Mouse (Mus musculus) E14TG2a.4 (cell line): ENCODE results near the gene 4931428L18Rik.

Experiments
- CTCF ChIP-seq: conservative IDR thresholded peaks from 2 replicates; pipeline ENCODE4 v1.5.1; 2014; ENCODE audit warnings: low read length
- POU5F1 ChIP-seq: IDR thresholded peaks from 2 replicates; pipeline ENCODE4 v1.6.1; 2014; ENCODE audit warnings: low read length, borderline replicate concordance

DNA sequence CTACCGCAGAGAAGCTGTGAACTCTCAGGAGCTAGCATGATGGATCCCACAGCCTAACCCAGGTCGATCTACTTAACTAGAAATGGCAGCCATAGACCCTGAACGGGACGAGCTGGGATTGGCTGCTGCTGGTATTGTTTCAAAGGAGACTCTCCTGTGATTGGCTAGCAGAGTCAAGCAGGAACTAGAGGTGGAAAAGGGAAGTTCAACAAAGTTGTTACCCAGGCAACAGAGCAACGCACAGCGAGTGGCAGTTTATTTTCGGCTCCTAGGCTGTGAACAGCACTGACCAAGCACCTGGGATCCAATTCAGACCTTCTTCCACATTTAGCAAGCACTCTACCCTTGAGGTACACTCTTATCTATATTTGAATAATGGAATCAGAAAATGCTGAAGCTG lies at the start of gene 4931428L18Rik, which contains the start of gene Pih1d3:
- no peak for TF ChIP-seq CTCF
- TF ChIP-seq POU5F1: no peak
